Mouse (Mus musculus): ENCODE measurements around the gene Myo1a. TPM values are rescaled to one million over a fixed set of nuclear protein-coding genes. Genes with fewer than 3 reads are reported as not detected.
A peak's percentile ranks its signal among the peaks of the same experiment; 100 is the strongest.

Myo1a gene
- polyA plus RNA-seq, 1 experiment from 2014 or later = not detected

- no peak overlapping the region for H3K4me2 ChIP-seq (ENCODE audit: low read length)
- no peak overlapping the region for H3K27ac ChIP-seq (replicated peaks; ENCODE audit: low read depth, low read length)
- WGBS = 98% methylated on average over 3 of the region's 3 CpGs
- ATAC-seq (ENCODE audit: low FRiP score, low TSS enrichment) (no peak), DNase-seq (no peak)
- H3K4me1 ChIP-seq (ENCODE audit: control insufficient read depth, insufficient read depth, low read length) = peaks cover 3% of the 10 kb centered on the region; the same call in 1 of the 2 replicates
- no peak overlapping the region for H3K9ac ChIP-seq (replicated peaks; ENCODE audit: low read length)
- H3K27me3 ChIP-seq (ENCODE audit: control insufficient read depth, insufficient read depth, low read length) = no peaks in the 10 kb centered on the region
- no peaks in the 10 kb centered on the region for H3K9me3 ChIP-seq (ENCODE audit: control insufficient read depth, low read length)
- H3K36me3 ChIP-seq (ENCODE audit: control insufficient read depth, insufficient read depth, low read length) = no peaks in the 10 kb centered on the region
- H3K4me3 ChIP-seq (replicated peaks; ENCODE audit: low read depth, low read length) = no peak overlapping the region
Measured at GRCm38 (mm10) chr10:127679881-127680280, 25.1 kb upstream of the Myo1a start.

- Histone ChIP-seq H3K4me1 (ENCODE audit: control insufficient read depth, insufficient read depth, low read length) (no peaks in the 10 kb centered on the region), H3K36me3 (ENCODE audit: control insufficient read depth, insufficient read depth, low read length) (no peaks in the 10 kb centered on the region), H3K9me3 (ENCODE audit: control insufficient read depth, low read length) (no peaks in the 10 kb centered on the region), H3K4me3 (replicated peaks; ENCODE audit: low read depth, low read length) (no peak overlapping the region), H3K27me3 (ENCODE audit: control insufficient read depth, insufficient read depth, low read length) (no peaks in the 10 kb centered on the region), H3K4me2 (ENCODE audit: low read length) (no peak overlapping the region), H3K27ac (replicated peaks; ENCODE audit: low read depth, low read length) (no peak overlapping the region), H3K9ac (replicated peaks; ENCODE audit: low read length) (no peak overlapping the region)
- ATAC-seq (ENCODE audit: low FRiP score, low TSS enrichment) = no peak
- 95% methylated on average over 6 of the region's 6 CpGs for WGBS
- no peak for DNase-seq
Measured at GRCm38 (mm10) chr10:127682886-127683285, 22.1 kb upstream of the Myo1a start.

- no peak for DNase-seq
- 38% methylated on average over 1 of the region's 1 CpGs for WGBS
- Histone ChIP-seq H3K9me3 (ENCODE audit: control insufficient read depth, low read length) (no peaks in the 10 kb centered on the region), H3K36me3 (ENCODE audit: control insufficient read depth, insufficient read depth, low read length) (peaks cover 13% of the 10 kb centered on the region), H3K27me3 (ENCODE audit: control insufficient read depth, insufficient read depth, low read length) (no peaks in the 10 kb centered on the region), H3K4me2 (ENCODE audit: low read length) (no peak overlapping the region), H3K9ac (replicated peaks; ENCODE audit: low read length) (no peak overlapping the region), H3K27ac (replicated peaks; ENCODE audit: low read depth, low read length) (no peak overlapping the region), H3K4me3 (replicated peaks; ENCODE audit: low read depth, low read length) (no peak overlapping the region), H3K4me1 (ENCODE audit: control insufficient read depth, insufficient read depth, low read length) (no peaks in the 10 kb centered on the region)
- ATAC-seq (ENCODE audit: low FRiP score, low TSS enrichment) = no peak
Measured at GRCm38 (mm10) chr10:127691053-127691452, 13.9 kb upstream of the Myo1a start.

GRCm38 (mm10) chr10:127694636-127695035, 10.3 kb upstream of the Myo1a start:
- Histone ChIP-seq H3K9me3 (ENCODE audit: control insufficient read depth, low read length) (no peaks in the 10 kb centered on the region), H3K4me1 (ENCODE audit: control insufficient read depth, insufficient read depth, low read length) (no peaks in the 10 kb centered on the region), H3K4me3 (replicated peaks; ENCODE audit: low read depth, low read length) (no peak overlapping the region), H3K4me2 (ENCODE audit: low read length) (no peak overlapping the region), H3K27me3 (ENCODE audit: control insufficient read depth, insufficient read depth, low read length) (no peaks in the 10 kb centered on the region), H3K9ac (replicated peaks; ENCODE audit: low read length) (no peak overlapping the region), H3K27ac (replicated peaks; ENCODE audit: low read depth, low read length) (no peak overlapping the region), H3K36me3 (ENCODE audit: control insufficient read depth, insufficient read depth, low read length) (peaks cover 26% of the 10 kb centered on the region)
- ATAC-seq (ENCODE audit: low FRiP score, low TSS enrichment) = no peak
- DNase-seq = peak; percentile 79
- WGBS = 64% methylated on average over 2 of the region's 2 CpGs

- no peaks in the 10 kb centered on the region for H3K4me1 ChIP-seq (ENCODE audit: control insufficient read depth, insufficient read depth, low read length)
- H3K36me3 ChIP-seq (ENCODE audit: control insufficient read depth, insufficient read depth, low read length) = peaks cover 26% of the 10 kb centered on the region
- H3K4me2 ChIP-seq (ENCODE audit: low read length) = no peak overlapping the region
- DNase-seq (no peak), ATAC-seq (ENCODE audit: low FRiP score, low TSS enrichment) (no peak)
- H3K27me3 ChIP-seq (ENCODE audit: control insufficient read depth, insufficient read depth, low read length) = no peaks in the 10 kb centered on the region
- H3K27ac ChIP-seq (replicated peaks; ENCODE audit: low read depth, low read length) = no peak overlapping the region
- H3K9ac ChIP-seq (replicated peaks; ENCODE audit: low read length) = no peak overlapping the region
- no peak overlapping the region for H3K4me3 ChIP-seq (replicated peaks; ENCODE audit: low read depth, low read length)
- no peaks in the 10 kb centered on the region for H3K9me3 ChIP-seq (ENCODE audit: control insufficient read depth, low read length)
- WGBS = 97% methylated on average over 7 of the region's 7 CpGs
Measured at GRCm38 (mm10) chr10:127695775-127696174, 9.2 kb upstream of the Myo1a start.

- ATAC-seq (ENCODE audit: low FRiP score, low TSS enrichment) = no peak
- H3K9ac ChIP-seq (replicated peaks; ENCODE audit: low read length) = no peak overlapping the region
- no peak for DNase-seq
- peaks cover 18% of the 10 kb centered on the region for H3K36me3 ChIP-seq (ENCODE audit: control insufficient read depth, insufficient read depth, low read length)
- no peak overlapping the region for H3K27ac ChIP-seq (replicated peaks; ENCODE audit: low read depth, low read length)
- WGBS = 94% methylated on average over 7 of the region's 7 CpGs
- H3K4me2 ChIP-seq (ENCODE audit: low read length) = no peak overlapping the region
- no peak overlapping the region for H3K4me3 ChIP-seq (replicated peaks; ENCODE audit: low read depth, low read length)
- no peaks in the 10 kb centered on the region for H3K9me3 ChIP-seq (ENCODE audit: control insufficient read depth, low read length)
- H3K27me3 ChIP-seq (ENCODE audit: control insufficient read depth, insufficient read depth, low read length) = no peaks in the 10 kb centered on the region
- H3K4me1 ChIP-seq (ENCODE audit: control insufficient read depth, insufficient read depth, low read length) = no peaks in the 10 kb centered on the region
Measured at GRCm38 (mm10) chr10:127698966-127699365, 6.0 kb upstream of the Myo1a start.

GRCm38 (mm10) chr10:127703299-127703698, 1.7 kb upstream of the Myo1a start:
- H3K9ac ChIP-seq (replicated peaks; ENCODE audit: low read length) = no peak overlapping the region
- no peak for DNase-seq
- H3K4me1 ChIP-seq (ENCODE audit: control insufficient read depth, insufficient read depth, low read length) = no peaks in the 10 kb centered on the region
- no peaks in the 10 kb centered on the region for H3K9me3 ChIP-seq (ENCODE audit: control insufficient read depth, low read length)
- WGBS = 44% methylated on average over 4 of the region's 4 CpGs
- H3K36me3 ChIP-seq (ENCODE audit: control insufficient read depth, insufficient read depth, low read length) = 0 out of 2 replicates have a peak, but pooled peaks cover 3% of the 10 kb centered on the region
- H3K27ac ChIP-seq (replicated peaks; ENCODE audit: low read depth, low read length) = no peak overlapping the region
- H3K27me3 ChIP-seq (ENCODE audit: control insufficient read depth, insufficient read depth, low read length) = no peaks in the 10 kb centered on the region
- no peak overlapping the region for H3K4me3 ChIP-seq (replicated peaks; ENCODE audit: low read depth, low read length)
- H3K4me2 ChIP-seq (ENCODE audit: low read length) = no peak overlapping the region
- ATAC-seq (ENCODE audit: low FRiP score, low TSS enrichment) = no peak

- no peak for DNase-seq
- WGBS = 74% methylated on average over 2 of the region's 2 CpGs
- Histone ChIP-seq H3K27me3 (ENCODE audit: control insufficient read depth, insufficient read depth, low read length) (no peaks in the 10 kb centered on the region), H3K27ac (replicated peaks; ENCODE audit: low read depth, low read length) (no peak overlapping the region), H3K4me2 (ENCODE audit: low read length) (no peak overlapping the region), H3K9ac (replicated peaks; ENCODE audit: low read length) (no peak overlapping the region), H3K4me1 (ENCODE audit: control insufficient read depth, insufficient read depth, low read length) (no peaks in the 10 kb centered on the region), H3K4me3 (replicated peaks; ENCODE audit: low read depth, low read length) (no peak overlapping the region), H3K9me3 (ENCODE audit: control insufficient read depth, low read length) (no peaks in the 10 kb centered on the region), H3K36me3 (ENCODE audit: control insufficient read depth, insufficient read depth, low read length) (no peaks in the 10 kb centered on the region)
- ATAC-seq (ENCODE audit: low FRiP score, low TSS enrichment) = no peak
Measured at GRCm38 (mm10) chr10:127704293-127704692, 677 bp upstream of the Myo1a start.

- Histone ChIP-seq H3K9ac (replicated peaks; ENCODE audit: low read length) (no peak overlapping the region), H3K4me3 (replicated peaks; ENCODE audit: low read depth, low read length) (no peak overlapping the region), H3K27me3 (ENCODE audit: control insufficient read depth, insufficient read depth, low read length) (no peaks in the 10 kb centered on the region), H3K9me3 (ENCODE audit: control insufficient read depth, low read length) (no peaks in the 10 kb centered on the region), H3K36me3 (ENCODE audit: control insufficient read depth, insufficient read depth, low read length) (no peaks in the 10 kb centered on the region), H3K4me2 (ENCODE audit: low read length) (no peak overlapping the region), H3K27ac (replicated peaks; ENCODE audit: low read depth, low read length) (no peak overlapping the region), H3K4me1 (ENCODE audit: control insufficient read depth, insufficient read depth, low read length) (no peaks in the 10 kb centered on the region)
- DNase-seq (no peak), ATAC-seq (ENCODE audit: low FRiP score, low TSS enrichment) (no peak)
- WGBS = 94% methylated on average over 4 of the region's 4 CpGs
Measured at GRCm38 (mm10) chr10:127705783-127706182, 813 bp downstream of the Myo1a start.

Data from midbrain, embryonic 14.5 days (tissue).